Mouse (Mus musculus) bone marrow macrophage, adult 2 months (primary cell): Measurements from ENCODE around the gene Gas2l3.

ENCODE experiments used
- CTCF ChIP-seq: IDR thresholded peaks from 2 replicates; pipeline ENCODE4 v1.5.1; 2012; ENCODE audit warnings: low read depth, mild to moderate bottlenecking, low read length, moderate library complexity
- POLR2A ChIP-seq: IDR thresholded peaks from 2 replicates; pipeline ENCODE4 v1.6.1; 2012; ENCODE audit warnings: mild to moderate bottlenecking, low read depth, low read length, borderline replicate concordance

GRCm38 (mm10) chr10:89486995-89487742, 43.4 kb upstream of the Gas2l3 start:
- TF ChIP-seq POLR2A (no peak), CTCF (no peak)
